Mouse (Mus musculus): ENCODE measurements around the gene Fut7. TPM values are rescaled to one million over a fixed set of nuclear protein-coding genes. Genes with fewer than 3 reads are reported as not detected.

Fut7 gene
- polyA plus RNA-seq, 1 experiment from 2014 or later = 0.11 TPM

DNA sequence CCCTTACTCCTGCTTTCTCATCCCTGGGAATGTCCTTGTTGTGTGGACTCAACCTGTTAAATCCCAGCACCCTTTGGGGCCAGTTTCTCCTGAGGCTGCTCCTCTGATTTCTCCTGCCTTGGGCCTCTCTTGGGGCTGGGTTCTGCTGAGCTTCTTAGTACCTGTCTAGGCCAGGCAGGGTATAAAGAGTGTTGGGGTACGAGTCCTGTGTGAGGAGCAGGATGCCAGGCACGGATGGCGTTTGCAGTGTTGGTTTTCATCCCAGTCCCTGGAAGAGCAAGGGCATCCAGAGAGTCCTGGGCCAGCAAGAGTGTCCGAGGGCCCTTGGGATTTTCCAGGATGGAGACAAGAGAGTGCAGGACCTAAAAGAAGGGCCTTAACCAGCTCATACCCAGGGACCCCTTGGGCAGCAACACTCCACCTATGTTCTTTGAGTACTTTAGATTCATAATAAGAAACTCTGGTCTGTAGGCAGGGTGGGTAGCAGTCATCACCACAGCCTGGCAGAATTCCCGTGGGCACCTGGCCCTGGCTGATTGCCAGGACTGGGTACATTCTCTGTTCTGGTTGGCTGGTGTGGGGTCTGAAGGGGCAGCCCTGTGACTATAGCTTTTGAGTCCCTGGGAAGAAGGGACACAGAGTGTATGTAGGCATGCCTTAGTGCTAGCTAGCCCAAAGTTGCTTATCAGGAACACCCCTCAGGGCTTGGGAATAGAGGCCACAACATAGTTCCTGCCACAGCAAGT, 6.5 kb downstream of the Fut7 start:
- peak overlapping the region; percentile 72 for H3K4me2 ChIP-seq (replicated peaks; ENCODE audit: low read depth, low read length)
- DNase-seq (ENCODE audit: low spot score) (no peak), ATAC-seq (ENCODE audit: low FRiP score) (no peak)
- H3K27me3 ChIP-seq (ENCODE audit: control insufficient read depth, insufficient read depth, low read length) = peaks cover 13% of the 10 kb centered on the region
- peak overlapping the region; percentile 75; the same call in 1 of the 2 replicates for H3K4me3 ChIP-seq (ENCODE audit: low read depth, low read length)
- H3K27ac ChIP-seq (ENCODE audit: low read depth, low read length) = no peak overlapping the region
- no peaks in the 10 kb centered on the region for H3K36me3 ChIP-seq (ENCODE audit: control insufficient read depth, insufficient read depth, low read length)
- WGBS = 85% methylated on average over 5 of the region's 5 CpGs
- no peaks in the 10 kb centered on the region for H3K9me3 ChIP-seq (ENCODE audit: control insufficient read depth, low read length)
- peaks cover 3% of the 10 kb centered on the region; the same call in 1 of the 2 replicates for H3K4me1 ChIP-seq (replicated peaks; ENCODE audit: control insufficient read depth, insufficient read depth, low read length)
- H3K9ac ChIP-seq (ENCODE audit: low read depth, low read length) = peak overlapping the region; percentile 87; the same call in 1 of the 2 replicates

DNA sequence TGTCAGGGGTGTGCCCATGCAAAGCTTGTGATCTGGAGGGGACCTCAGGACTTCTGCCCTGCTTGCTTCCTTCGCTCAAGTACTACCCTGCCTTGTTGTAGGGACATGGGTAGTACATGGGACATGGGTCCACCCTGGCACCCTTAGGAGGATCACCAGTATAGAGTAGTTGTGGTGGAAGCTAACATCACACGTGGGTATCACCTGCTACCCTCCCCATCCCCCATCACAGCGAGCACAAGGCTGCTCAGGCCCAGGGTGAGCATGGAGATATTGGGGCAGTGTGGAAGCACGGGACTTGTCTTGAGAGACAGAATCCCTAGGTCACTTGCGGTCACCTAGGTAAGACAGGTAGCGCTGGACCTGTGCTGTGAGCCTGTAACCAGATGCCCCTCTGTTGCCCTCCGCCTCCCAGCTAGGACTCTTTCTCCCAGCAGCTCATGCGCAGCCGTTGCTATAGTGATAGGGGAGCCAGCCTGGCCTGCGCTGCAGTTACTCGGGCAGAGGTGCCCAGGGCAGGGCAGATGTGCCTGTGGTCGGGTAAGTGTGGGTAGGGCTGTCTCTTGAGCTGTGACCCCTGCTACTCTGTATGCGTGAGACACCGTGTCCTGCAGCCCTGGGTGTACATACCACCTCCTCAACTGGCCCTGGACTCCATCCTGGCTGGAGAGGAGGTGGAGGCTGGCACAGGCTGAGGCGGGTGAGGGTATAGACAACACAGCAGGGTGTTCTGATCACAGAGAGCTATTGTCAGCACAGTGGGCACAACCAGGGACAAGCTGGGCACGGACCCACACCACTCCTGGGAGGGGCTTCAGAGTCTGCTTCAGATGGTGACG, 7.5 kb downstream of the Fut7 start:
- H3K27ac ChIP-seq (ENCODE audit: low read depth, low read length) = no peak overlapping the region
- H3K27me3 ChIP-seq (ENCODE audit: control insufficient read depth, insufficient read depth, low read length) = peaks cover 6% of the 10 kb centered on the region
- H3K4me1 ChIP-seq (replicated peaks; ENCODE audit: control insufficient read depth, insufficient read depth, low read length) = peaks cover 3% of the 10 kb centered on the region; the same call in 1 of the 2 replicates
- no peak overlapping the region for H3K4me3 ChIP-seq (ENCODE audit: low read depth, low read length)
- H3K9ac ChIP-seq (ENCODE audit: low read depth, low read length) = peak overlapping the region; percentile 15; the same call in 1 of the 2 replicates
- 65% methylated on average over 17 of the region's 17 CpGs for WGBS
- no peaks in the 10 kb centered on the region for H3K9me3 ChIP-seq (ENCODE audit: control insufficient read depth, low read length)
- DNase-seq (ENCODE audit: low spot score) = no peak
- no peak overlapping the region for H3K4me2 ChIP-seq (replicated peaks; ENCODE audit: low read depth, low read length)
- no peaks in the 10 kb centered on the region; the same call in 1 of the 2 replicates for H3K36me3 ChIP-seq (ENCODE audit: control insufficient read depth, insufficient read depth, low read length)
- no peak for ATAC-seq (ENCODE audit: low FRiP score)

DNA sequence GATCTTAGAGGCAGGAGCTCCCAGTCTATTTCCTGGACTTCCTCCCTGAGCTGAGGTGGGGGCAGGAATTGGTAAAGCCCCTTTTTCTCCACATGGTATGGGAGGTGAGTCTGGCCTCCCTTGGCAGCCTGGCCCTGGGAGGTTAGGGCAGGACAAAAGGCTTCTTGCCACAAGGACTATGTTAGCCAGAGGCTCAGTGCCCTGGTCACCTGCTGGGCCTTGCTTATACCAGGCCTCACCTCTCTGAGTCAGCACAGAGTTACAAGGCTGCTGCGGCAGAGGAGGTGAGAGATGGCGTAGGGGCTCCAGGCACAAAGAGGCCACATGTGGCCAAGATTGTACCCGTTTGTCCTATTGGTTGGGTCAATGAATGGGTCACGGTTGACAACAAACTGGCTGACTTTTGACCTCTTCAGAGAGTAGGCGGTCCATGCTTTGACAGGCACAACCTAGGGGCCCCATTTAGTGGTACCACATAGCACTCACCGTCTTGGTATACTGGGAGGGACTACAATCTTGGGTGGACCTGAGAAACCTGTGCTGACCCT, 8.3 kb downstream of the Fut7 start:
- H3K27me3 ChIP-seq (ENCODE audit: control insufficient read depth, insufficient read depth, low read length) = peaks cover 2% of the 10 kb centered on the region
- no peaks in the 10 kb centered on the region for H3K9me3 ChIP-seq (ENCODE audit: control insufficient read depth, low read length)
- peaks cover 3% of the 10 kb centered on the region; the same call in 1 of the 2 replicates for H3K4me1 ChIP-seq (replicated peaks; ENCODE audit: control insufficient read depth, insufficient read depth, low read length)
- WGBS = 28% methylated on average over 6 of the region's 6 CpGs
- H3K9ac ChIP-seq (ENCODE audit: low read depth, low read length) = no peak overlapping the region
- no peak overlapping the region for H3K4me2 ChIP-seq (replicated peaks; ENCODE audit: low read depth, low read length)
- H3K4me3 ChIP-seq (ENCODE audit: low read depth, low read length) = no peak overlapping the region
- H3K27ac ChIP-seq (ENCODE audit: low read depth, low read length) = no peak overlapping the region
- no peak for ATAC-seq (ENCODE audit: low FRiP score)
- no peak for DNase-seq (ENCODE audit: low spot score)
- H3K36me3 ChIP-seq (ENCODE audit: control insufficient read depth, insufficient read depth, low read length) = no peaks in the 10 kb centered on the region; the same call in 1 of the 2 replicates

DNA sequence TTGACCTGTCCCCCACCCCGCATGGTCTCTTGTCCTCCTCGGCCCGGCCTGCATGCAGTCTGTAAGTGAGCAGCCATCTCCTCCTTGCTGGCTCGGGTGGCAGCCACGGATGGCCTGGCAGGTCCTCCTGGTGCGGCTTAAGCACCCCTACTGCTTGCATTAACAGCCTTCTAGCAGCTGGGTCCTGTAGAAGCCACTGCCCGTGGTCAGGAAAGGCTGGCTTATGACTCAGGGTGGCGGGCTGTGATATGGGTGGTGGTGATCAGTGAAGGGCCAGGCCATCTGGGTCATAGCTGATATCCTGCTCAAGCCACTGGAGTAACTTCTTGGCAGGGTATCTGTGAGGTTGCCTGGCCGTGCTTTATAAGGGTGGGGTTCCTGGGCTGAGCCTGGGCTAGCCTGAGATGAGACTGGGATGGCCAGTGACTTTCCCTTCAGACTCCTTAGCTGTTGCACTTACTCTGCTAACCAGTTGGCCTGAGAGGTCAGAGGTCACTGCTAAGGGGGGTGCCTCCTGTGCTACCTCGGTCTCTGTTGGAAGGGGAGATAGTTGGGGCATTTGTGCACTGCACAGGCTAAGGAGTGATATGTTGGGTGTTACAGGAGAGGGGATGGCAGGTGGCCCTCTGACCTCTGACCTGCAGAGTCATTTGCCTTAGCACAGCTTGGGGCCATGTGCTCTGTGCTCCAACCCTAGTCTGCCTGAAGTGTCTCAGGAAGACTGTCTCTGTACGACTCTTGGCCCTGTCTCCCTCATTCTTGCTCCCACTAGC, 9.4 kb downstream of the Fut7 start:
- WGBS = 83% methylated on average over 11 of the region's 11 CpGs

DNA sequence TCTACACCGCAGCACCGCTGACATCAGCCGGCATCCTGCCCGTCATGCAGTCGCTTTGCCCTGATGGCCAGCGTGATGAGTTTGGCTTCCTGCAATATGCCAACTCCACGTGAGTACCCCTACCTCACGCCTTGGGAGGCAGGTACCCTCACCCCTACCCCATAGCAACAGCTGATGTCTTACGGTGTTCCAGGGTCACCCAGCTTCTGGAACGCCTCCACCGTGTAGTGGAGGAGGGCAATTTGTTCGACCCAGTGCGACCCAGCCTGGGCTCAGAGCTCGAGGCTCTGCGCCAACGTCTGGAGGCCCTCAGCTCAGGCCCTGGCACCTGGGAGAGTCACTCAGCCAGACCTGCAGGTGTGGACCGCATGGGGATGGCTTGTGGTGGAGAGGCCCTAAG, 10.0 kb downstream of the Fut7 start:
- Histone ChIP-seq H3K27ac (ENCODE audit: low read depth, low read length) (no peak overlapping the region), H3K9me3 (ENCODE audit: control insufficient read depth, low read length) (no peaks in the 10 kb centered on the region), H3K27me3 (ENCODE audit: control insufficient read depth, insufficient read depth, low read length) (no peaks in the 10 kb centered on the region; the same call in none of the 2 replicates), H3K9ac (ENCODE audit: low read depth, low read length) (no peak overlapping the region), H3K4me3 (ENCODE audit: low read depth, low read length) (no peak overlapping the region), H3K4me1 (replicated peaks; ENCODE audit: control insufficient read depth, insufficient read depth, low read length) (peaks cover 3% of the 10 kb centered on the region; the same call in 1 of the 2 replicates), H3K36me3 (ENCODE audit: control insufficient read depth, insufficient read depth, low read length) (no peaks in the 10 kb centered on the region; the same call in 1 of the 2 replicates), H3K4me2 (replicated peaks; ENCODE audit: low read depth, low read length) (no peak overlapping the region)
- DNase-seq (ENCODE audit: low spot score) (no peak), ATAC-seq (ENCODE audit: low FRiP score) (no peak)
- WGBS = 91% methylated on average over 17 of the region's 17 CpGs

More for the DNA sequence above, 9.4 kb downstream of the Fut7 start:
- ATAC-seq (ENCODE audit: low FRiP score) = no peak
- no peaks in the 10 kb centered on the region for H3K9me3 ChIP-seq (ENCODE audit: control insufficient read depth, low read length)
- H3K36me3 ChIP-seq (ENCODE audit: control insufficient read depth, insufficient read depth, low read length) = no peaks in the 10 kb centered on the region; the same call in 1 of the 2 replicates
- H3K27me3 ChIP-seq (ENCODE audit: control insufficient read depth, insufficient read depth, low read length) = no peaks in the 10 kb centered on the region; the same call in none of the 2 replicates
- H3K4me3 ChIP-seq (ENCODE audit: low read depth, low read length) = no peak overlapping the region
- no peak overlapping the region for H3K27ac ChIP-seq (ENCODE audit: low read depth, low read length)
- no peak overlapping the region for H3K4me2 ChIP-seq (replicated peaks; ENCODE audit: low read depth, low read length)
- no peak overlapping the region for H3K9ac ChIP-seq (ENCODE audit: low read depth, low read length)
- DNase-seq (ENCODE audit: low spot score) = no peak
- peaks cover 3% of the 10 kb centered on the region; the same call in 1 of the 2 replicates for H3K4me1 ChIP-seq (replicated peaks; ENCODE audit: control insufficient read depth, insufficient read depth, low read length)

DNA sequence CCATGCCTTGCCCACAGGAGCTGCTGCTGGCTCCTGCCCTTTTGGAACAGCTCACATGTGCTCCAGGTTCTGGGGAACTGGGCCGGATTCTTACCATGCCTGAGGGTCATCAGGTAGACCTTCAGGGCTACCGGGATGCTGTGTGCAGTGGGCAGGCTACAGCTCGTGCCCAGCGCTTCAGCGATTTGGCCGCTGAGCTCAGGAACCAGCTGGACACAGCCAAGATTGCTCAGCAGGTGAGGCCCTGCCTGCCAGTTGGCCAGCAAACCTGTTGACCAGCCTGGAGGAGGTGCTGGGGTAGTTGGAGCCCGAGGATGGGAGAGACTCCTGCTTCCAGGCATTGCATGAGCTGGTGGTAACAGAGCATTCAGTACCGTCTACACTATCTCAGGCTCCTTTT, 11.2 kb downstream of the Fut7 start:
- H3K27me3 ChIP-seq (ENCODE audit: control insufficient read depth, insufficient read depth, low read length) = no peaks in the 10 kb centered on the region; the same call in none of the 2 replicates
- WGBS = 91% methylated on average over 8 of the region's 8 CpGs

DNA sequence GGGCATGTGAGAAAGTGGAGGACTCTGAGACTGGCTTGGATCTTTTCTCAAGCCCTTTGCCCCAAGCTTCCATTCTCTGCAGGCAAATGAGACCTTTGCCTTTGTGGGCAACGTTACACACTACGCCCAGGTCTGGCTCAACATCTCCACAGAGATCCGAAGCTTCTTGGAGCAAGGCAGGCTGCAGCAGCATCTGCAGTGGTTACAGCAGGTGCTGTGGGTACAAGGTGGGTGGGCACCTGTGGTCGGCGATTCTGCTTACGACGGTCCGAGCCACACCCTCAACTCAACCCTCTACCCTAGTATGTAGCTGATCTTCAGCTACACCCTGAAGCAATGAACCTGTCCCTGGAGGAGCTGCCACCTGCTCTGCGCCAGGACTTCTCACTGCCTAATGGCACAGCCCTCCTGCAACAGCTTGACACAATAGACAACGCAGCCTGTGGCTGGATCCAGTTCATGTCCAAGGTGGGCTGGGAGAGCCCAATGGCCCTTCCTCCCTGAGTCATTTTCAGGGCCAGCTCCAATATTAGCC, 13.3 kb downstream of the Fut7 start:
- H3K27ac ChIP-seq (ENCODE audit: low read depth, low read length) = no peak overlapping the region
- DNase-seq (ENCODE audit: low spot score) (no peak), ATAC-seq (ENCODE audit: low FRiP score) (no peak)
- 94% methylated on average over 10 of the region's 10 CpGs for WGBS
- no peaks in the 10 kb centered on the region for H3K9me3 ChIP-seq (ENCODE audit: control insufficient read depth, low read length)
- H3K4me1 ChIP-seq (replicated peaks; ENCODE audit: control insufficient read depth, insufficient read depth, low read length) = no peaks in the 10 kb centered on the region
- no peak overlapping the region for H3K4me2 ChIP-seq (replicated peaks; ENCODE audit: low read depth, low read length)
- H3K4me3 ChIP-seq (ENCODE audit: low read depth, low read length) = no peak overlapping the region
- no peaks in the 10 kb centered on the region for H3K27me3 ChIP-seq (ENCODE audit: control insufficient read depth, insufficient read depth, low read length)
- H3K9ac ChIP-seq (ENCODE audit: low read depth, low read length) = no peak overlapping the region
- H3K36me3 ChIP-seq (ENCODE audit: control insufficient read depth, insufficient read depth, low read length) = no peaks in the 10 kb centered on the region; the same call in 1 of the 2 replicates

More for the DNA sequence above, 11.2 kb downstream of the Fut7 start:
- no peak for ATAC-seq (ENCODE audit: low FRiP score)
- Histone ChIP-seq H3K4me3 (ENCODE audit: low read depth, low read length) (no peak overlapping the region), H3K36me3 (ENCODE audit: control insufficient read depth, insufficient read depth, low read length) (no peaks in the 10 kb centered on the region; the same call in 1 of the 2 replicates), H3K4me1 (replicated peaks; ENCODE audit: control insufficient read depth, insufficient read depth, low read length) (peaks cover 3% of the 10 kb centered on the region; the same call in 1 of the 2 replicates), H3K27ac (ENCODE audit: low read depth, low read length) (no peak overlapping the region), H3K4me2 (replicated peaks; ENCODE audit: low read depth, low read length) (no peak overlapping the region), H3K9me3 (ENCODE audit: control insufficient read depth, low read length) (no peaks in the 10 kb centered on the region), H3K9ac (ENCODE audit: low read depth, low read length) (no peak overlapping the region)
- DNase-seq (ENCODE audit: low spot score) = no peak

DNA sequence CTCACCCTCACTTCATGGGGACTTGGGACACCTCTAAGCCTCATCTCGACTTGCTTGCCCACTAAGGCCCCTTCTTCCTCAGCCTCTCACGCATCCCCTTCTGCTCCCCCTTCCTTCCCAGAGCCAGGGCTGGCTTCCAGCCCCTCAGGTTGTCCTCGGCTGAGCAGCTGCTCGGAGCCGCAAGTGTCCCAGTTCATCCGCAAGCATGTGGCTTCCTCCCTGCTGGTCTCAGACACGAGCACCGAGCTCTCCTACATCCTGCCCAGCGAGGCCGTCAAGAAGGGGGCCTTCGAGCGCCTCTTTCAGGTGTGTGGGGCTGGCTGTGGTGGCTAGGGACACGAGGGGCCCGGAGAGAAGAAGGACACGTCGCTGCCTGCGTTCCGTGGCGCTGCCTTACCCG, 18.0 kb downstream of the Fut7 start:
- WGBS = 88% methylated on average over 20 of the region's 20 CpGs
- no peaks in the 10 kb centered on the region for H3K4me1 ChIP-seq (replicated peaks; ENCODE audit: control insufficient read depth, insufficient read depth, low read length)
- ATAC-seq (ENCODE audit: low FRiP score) (no peak), DNase-seq (ENCODE audit: low spot score) (no peak)
- no peak overlapping the region for H3K9ac ChIP-seq (ENCODE audit: low read depth, low read length)
- no peak overlapping the region for H3K4me3 ChIP-seq (ENCODE audit: low read depth, low read length)
- no peaks in the 10 kb centered on the region for H3K36me3 ChIP-seq (ENCODE audit: control insufficient read depth, insufficient read depth, low read length)
- H3K27me3 ChIP-seq (ENCODE audit: control insufficient read depth, insufficient read depth, low read length) = no peaks in the 10 kb centered on the region
- no peak overlapping the region for H3K4me2 ChIP-seq (replicated peaks; ENCODE audit: low read depth, low read length)
- H3K27ac ChIP-seq (ENCODE audit: low read depth, low read length) = no peak overlapping the region
- no peaks in the 10 kb centered on the region for H3K9me3 ChIP-seq (ENCODE audit: control insufficient read depth, low read length)

Data from hindbrain, embryonic 11.5 days (tissue).